Mouse (Mus musculus) spleen, adult 12 weeks (tissue): ENCODE measurements around the gene Ccdc83.

ENCODE experiments used
- DNase-seq: peaks from one replicate; pipeline ENCODE4 v3.0.0; 2022; ENCODE audit warnings: low spot score

The Ccdc83 gene

DNA sequence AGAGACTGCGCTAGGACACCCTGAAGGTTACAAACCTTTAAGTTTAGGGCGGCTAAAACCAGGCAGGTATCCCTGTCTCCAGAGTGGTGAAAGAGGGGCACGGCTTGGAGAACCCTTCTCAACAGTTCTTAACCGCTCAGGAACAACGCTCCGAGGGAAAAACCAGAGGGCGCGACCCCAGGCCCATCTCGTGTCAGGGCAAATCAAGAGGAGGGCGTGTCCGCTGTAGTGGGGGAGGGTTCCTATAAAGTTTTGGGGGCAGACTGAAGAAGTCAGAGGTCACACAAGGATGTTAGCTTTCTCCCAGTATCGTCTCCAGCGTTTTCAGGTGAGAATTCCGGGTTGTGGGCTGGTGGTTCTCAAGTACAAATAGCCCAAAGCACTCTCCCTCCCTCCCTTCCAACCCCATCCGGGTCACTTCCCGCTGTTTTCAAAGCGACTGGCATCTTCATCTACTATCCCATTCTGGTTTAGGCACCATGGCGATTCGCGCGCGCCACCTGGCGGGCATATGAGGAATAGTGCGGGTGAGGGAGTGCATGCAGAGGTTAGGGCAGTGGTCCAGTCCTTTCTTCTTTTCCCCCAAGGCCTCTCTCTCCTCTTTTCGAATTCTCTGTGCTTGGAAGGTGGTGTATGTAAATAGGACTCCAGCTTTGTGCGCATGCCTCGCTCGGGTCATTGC lies at the start of gene Ccdc83:
Ccdc83 (minus strand) TSS at position 489 of the 682 bp plus-strand sequence.
- peak; percentile 53 for DNase-seq

DNA sequence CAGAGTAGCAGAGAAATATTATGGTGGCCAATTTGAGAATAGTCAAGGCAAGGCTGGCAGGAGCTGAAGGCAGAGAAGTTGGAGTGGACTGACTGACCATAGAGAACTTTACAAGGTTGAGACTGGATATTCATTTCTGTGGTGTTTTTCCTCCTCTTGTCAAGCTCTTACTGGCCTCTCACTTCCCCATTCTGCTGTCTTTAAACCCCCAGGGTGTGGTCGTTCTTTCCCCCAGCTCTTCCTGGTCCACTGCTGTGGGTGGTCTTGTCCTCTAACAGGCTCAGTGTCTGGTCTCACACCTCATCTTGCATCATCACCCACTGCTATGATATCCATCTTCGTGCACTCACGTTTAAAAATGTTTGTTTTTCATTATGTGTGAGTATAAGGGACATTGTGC lies 47.8 kb upstream of the Ccdc83 start:
- no peak for DNase-seq

DNA sequence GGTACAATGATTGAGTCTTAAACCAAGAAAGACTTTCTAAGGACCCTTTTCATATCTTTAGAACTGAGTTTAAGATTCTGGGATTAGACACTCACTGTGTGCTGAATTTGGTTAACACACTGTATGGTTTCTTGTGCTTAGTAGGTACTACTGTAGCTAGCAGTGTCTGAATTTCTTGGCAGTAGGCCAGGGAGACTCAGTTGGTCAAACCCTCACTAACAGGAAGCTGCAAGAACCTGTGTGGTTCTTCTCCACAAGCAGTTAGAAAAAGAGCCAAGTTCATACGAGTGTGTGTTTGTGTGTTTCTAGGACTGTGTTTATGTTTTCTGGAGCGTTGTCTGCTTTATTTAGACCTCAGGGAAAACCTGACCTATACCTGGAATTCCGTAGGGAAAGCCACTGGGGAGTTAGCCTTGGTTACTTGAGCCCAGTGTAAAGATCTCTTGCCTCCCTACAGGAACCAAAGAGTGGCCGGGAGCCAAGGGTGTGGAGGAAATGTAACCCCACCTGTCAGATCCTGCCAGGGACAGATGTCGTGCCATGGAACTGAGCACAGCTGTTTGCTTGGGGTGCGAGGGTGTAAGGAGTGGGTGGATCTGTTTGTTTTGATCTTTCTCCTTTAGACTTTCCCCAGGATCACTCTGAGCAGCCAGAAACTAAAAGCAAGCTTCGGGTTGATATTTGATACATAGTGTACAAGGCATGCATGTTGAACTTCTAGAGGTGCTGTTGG lies 46.7 kb upstream of the Ccdc83 start:
- no peak for DNase-seq

DNA sequence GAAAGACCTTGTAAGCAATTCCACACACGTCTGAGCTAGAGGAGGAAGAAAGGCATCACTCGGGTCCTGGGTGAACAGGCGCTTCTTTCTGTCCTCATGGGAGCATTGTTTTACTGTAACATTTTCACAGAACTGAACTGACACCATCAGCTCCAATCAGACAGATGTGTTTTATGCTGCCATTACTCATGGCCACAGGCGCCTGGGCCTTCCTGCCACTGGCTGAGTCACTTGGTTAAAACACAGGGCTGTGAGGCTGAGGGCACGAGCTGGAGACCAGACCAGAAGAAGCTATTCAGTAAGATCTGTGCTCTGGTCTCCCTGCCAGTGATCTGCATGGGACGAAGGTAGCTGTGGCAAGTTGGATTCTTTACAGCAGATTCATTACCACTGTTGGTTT lies 42.4 kb upstream of the Ccdc83 start:
- DNase-seq: no peak

DNA sequence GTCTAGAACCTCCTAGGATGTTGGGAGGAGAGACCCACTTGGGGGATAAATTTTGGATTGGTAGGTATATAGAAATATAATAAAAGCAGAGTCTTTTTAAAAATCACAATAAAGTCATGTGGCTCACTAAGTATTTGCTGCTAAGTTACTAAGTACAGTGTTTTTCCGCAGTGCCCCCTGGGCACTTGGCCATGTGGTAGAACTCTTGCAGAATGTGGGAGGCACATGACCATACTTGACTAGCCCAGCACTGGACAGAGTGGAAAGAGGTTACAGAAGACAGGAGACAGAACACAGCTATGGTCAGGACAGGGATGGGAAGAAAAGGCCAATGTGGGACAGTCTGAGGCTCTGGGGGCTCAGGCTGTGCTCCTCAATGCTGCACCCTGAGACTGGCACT lies 41.4 kb upstream of the Ccdc83 start:
- DNase-seq: no peak

DNA sequence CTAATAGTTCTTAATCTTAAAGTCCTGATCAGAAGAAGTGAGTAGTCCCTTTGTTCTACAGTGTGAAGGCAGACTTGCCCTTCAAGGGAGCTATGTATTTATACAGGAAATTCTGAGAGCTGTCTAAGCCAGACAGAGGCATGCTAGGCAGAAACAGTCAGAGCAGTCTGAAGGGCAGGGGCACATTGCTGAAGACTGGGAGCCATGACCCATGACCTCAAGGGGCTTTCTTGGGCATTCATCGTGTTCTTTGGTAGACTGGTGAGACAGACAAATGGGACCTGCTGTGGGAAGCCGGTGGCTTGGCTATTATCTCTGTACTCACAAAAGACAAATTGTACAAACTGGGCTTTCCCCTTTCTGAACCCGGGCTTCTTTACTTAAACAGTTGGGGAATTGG lies 40.5 kb upstream of the Ccdc83 start:
- DNase-seq: no peak

DNA sequence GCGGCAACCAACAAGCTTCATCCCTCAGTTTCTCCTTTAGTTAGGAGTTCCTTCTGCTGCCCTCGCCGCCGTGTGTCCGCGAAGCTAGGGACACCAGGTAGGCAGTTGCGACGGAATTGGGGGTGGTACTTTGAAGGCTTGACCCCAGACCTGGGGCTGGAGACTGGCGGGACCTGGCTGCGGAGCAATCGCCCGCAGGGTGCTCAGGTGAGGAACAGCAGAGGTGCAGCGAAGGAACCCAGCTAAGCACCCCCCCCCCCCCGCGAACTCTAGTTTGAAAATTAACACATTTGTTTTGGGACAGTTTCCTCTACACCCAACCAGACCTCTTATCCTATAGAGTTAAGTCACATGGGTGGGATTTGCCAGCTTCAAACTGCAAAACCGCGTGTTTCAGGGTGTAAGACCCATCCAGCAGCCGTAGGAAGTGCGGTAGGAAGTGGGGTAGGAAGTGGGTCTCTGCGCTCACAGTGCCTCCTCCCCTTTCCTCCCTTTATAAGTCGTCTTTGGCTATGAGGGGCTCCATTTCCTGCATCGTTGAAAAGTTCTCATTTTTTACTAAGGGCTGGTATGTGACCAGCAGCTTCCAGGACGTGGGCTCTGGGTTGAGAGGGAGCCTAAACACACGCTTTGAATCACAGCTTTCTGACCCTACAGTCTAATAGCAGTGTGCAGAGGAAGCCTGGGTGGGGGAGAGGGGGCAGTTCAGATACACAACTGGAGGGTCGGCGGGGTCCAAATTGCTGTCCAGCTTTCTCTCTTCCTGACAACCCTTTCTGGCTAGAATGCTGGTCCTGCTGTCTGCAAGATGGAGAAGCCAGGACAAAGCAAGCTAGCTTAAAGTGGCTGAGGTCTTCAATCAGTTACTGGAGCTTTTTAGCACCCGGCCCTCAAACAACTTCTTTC lies 37.3 kb upstream of the Ccdc83 start:
- no peak for DNase-seq

DNA sequence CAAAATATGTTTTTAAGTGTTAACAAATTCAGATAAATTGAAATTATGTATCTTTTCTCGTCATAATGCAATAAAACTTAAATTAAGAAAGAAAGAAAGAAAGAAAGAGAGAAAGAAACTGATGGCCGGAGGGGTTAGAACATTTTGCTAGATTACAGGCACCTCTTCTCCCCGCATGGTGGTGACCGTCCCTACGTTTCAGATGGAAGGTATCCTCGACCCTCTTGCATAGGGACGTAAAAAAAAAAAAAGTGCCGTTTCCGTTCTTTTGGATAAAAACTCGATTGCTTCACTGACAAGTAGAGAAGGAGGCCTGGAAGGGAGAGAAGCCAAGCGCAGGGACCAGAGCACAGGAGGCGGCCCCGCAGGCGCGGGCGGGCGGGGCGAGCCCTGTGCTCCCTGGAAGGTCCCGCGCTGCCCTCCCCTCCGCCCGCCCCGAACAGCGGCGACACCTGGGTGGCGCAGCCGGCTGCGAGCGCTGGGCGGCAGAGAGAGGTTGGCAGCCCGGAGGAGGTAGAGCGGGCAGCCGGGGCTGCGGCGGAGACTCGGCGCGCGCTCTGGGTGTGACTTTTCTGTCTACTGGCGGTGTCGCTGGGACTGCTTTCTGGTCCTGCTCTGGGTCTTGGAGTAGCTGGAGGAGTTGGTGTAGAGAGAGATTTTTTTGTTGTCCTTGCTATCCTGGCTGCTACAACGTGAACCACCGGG lies 36.5 kb upstream of the Ccdc83 start, which contains the start of gene Sytl2:
Sytl2 (plus strand) TSS at position 311 of the 705 bp plus-strand sequence.
- peak; percentile 7 for DNase-seq

DNA sequence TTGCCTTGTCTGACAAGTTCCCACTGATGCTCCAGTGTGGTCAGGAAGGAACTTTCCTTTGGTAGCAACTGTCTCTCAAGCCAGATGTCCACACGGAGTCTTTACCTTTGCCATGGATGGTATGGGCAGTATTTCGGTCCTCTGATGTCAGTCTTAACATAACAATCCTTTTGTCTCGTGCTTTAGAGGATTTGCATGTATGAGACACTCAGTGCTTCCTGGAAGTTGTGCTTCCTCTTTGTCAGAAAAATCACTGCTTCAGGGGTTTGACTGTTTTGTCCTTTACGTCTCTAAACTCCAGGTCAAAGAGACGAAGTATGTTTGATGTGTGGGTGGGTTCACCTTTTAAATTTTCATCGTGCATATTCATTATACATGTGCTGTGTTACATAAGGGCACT lies 26.3 kb upstream of the Ccdc83 start:
- no peak for DNase-seq

DNA sequence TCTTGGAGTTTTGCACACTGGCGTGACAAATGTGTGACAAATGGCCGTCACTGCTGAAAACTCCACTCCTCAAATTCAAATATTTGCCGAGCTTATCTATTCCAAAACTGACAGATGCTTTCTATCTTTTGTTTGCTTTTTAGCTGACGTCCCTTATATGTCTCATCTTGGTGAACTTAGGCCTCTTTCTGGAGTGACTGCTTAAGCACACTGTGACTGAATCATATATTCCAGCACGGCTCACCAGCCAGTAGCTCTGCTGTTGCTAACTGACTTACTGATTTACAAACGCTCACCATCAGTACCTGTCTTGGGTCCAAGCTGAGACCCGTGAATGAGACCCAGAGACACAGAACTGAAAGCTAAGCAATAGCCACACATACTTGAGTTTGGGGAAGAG lies 19.2 kb upstream of the Ccdc83 start:
- DNase-seq: no peak

DNA sequence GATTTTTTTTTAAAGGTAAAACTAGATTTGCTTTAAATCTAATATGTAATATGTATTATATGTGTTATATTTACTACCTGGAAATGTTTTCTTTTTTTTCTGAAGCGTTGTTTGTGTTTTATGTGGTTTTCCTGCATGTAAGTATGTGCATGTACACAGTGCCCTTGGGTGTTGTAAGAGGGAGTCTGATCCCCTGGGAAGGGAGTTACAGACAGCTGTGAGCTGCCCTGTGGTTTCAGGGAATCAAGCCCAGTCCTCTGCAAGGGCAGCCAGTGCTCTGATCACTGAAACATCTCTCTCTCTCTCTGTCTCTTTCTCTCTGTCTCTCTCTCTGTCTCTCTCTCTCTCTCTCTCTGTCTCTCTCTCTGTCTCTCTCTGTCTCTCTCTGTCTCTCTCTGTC lies 17.2 kb upstream of the Ccdc83 start:
- DNase-seq: no peak

DNA sequence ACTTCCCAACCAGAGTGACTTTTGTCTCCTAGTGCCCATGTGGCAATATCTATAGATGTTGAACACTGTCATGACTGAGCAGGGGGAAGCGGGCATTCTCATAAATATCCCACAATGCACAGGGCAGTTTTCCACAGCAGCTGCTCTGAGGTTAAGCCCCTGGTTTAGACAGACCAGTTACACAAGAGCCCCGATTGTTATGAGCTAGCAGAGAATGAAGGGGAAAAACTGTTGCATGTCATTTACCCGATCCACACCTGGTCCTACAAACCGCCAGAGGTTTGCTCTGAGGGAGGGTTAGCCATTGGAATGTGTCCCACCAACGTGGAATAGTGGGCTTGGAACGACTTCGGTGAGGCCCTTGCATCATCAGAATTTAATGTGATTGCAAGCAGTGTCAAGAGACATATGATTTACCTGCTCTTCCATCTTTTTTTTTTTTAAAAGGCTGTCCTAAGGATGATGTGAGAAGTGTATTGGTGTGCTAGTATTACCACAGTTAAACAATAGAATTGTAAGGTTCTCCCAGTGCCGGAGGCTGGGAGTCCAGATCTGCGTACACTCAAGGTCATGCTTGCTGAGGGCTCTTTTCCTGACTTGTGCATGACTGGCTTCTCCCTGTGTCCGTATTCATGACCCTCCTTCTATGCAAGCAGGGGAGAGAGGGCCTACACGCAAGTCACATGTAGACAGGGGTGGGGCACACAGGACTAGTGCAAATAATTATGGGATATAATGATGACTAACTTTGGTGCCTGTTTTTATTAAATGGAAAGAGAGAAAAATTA lies 16.4 kb upstream of the Ccdc83 start:
- DNase-seq: no peak

DNA sequence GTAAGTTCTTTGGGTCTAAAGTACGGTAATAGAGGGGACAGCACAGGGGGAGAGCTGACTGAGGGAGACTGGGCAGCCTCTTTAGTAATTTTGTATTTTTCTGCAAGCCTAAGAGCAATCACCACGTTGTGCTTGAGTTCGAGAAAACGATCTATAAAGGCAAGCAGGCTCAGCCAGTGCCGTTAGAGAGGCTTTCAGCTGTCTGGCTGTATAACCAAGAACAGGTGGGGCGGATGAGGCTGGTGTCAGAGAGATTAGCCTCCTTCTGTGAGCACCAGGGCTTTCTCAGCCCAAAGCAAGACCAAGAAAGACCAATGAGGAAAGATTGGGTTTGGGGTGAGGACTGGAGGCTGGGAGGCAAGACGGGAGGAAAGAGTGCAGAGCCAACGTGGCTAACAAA lies 15.3 kb upstream of the Ccdc83 start:
- no peak for DNase-seq

DNA sequence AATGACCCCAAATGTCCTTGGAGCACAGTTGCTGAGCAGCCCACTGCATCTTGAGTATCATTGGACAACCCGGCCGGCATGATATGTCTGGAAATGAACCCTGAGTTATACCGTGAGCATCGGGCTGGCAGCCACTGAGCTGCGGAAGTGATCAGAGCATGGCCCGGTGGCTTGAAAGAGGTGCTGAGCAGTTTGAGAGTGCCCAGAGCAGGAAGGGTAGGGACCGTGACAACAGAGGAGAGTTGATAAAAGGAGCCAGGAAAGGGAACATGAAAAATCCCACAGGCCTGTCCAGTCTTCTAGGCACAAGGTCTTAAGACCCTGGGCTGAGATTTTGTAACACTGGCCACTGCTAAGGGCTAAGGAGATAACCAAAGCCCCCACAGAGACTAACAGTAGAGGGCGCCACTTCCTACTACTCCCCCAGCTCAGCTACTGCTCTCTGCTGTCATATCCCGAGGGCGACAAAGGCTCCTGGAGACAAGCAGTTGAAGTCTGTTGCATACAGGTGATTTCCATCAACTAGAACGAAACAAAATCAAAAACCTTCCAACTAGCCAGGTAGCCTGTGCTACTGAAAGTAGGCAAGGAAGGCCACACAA lies 14.8 kb upstream of the Ccdc83 start:
- DNase-seq: peak; percentile 16

DNA sequence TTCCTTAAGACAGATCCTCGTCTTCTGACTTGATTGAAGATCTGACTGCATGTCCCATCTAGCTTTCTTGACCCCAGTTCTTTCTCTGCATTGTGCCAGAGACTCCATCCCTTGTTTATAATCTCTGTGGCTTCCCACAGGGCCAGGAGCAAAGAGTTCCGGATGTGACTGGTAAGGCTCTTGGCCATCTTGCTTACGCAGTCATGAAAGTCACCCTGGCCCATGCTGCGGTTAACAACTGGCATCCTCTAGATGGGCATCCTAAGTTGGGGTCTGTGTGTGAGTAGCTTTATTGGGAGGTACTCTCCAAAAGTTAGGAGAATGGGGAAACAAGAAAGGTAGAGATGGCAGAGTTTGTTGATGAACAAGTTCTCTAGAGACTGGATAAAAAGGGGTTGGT lies 13.6 kb upstream of the Ccdc83 start:
- no peak for DNase-seq

DNA sequence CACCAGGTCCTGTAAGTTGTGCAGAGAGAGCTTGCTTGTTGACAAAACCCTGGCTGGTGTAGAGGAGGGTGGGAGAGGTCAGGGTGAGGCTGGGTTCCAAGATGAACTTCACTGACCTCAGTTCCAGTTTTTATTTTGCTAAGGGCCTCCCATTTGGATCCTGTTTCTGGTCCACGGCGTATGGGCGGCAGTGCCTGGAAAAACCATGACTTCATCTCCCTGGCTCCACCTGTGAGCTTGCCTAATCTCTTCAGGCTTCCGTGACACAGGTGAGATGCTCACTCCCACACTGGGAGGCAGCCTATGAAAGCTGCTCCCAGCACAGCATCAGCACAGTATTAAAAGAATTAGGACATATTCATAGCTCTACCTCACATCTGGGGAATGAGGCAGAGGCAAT lies 12.2 kb upstream of the Ccdc83 start:
- DNase-seq: no peak

DNA sequence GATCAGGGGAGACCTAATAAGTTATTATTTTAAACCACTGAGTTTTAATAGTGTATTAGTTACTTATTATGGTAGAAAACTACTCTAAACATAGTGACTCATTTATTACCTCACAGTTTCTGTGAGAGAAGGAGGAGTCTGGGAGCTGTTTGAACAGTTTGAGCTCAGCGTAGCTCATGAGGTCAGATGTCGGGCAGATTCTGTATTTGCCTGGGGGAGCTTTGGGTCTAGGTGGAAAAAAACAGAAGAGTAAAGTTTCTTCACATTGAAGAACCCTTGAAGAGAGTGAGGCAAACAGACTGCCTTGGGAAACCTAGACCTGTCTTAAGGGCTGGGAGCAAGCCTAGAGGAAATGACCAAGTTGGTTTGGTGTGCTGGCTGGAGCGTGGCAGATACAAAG lies 11.7 kb upstream of the Ccdc83 start:
- no peak for DNase-seq

DNA sequence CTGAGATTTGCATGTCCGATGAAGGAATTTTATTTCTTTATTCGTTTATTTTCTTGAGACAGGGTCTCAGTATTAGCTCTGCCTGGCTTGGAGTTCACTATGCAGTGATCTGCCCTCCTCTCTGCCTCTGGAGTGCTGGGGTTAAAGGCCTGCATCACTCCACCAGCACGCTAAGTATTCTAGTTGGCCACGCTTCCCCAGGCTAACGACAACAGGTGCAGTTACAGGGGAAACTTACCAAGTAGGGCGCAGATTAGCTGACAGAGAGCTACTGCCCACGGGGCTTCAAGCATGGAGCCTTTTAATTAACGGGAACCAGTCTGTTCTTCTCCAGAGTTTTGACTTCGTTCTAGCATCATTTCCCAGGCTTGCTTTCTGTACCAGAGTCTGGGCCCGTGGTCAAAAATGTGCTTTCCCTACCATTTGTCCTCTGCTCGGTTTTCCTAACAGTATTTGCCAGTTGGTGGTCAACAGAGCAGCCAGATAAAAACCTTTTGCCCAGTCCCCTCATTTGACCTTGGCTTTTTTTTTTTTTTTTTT lies 9.1 kb upstream of the Ccdc83 start:
- no peak for DNase-seq

DNA sequence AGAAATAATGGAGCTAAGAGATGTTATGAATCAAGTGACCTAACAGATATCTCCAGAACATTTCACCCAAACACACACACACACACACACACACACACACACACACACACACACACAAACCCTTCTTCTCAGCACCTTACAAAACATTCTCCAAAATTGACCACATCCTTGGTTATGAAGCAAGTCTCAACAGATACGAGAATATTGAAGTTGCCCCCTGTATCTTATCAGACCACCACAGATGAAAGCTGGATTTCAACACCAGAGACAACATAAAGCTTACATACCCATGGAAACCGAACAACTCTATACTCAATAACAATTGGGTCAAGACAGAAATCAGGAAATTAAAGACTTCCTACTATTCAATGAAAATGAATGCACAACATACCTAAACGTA lies 4.6 kb upstream of the Ccdc83 start:
- DNase-seq: no peak

DNA sequence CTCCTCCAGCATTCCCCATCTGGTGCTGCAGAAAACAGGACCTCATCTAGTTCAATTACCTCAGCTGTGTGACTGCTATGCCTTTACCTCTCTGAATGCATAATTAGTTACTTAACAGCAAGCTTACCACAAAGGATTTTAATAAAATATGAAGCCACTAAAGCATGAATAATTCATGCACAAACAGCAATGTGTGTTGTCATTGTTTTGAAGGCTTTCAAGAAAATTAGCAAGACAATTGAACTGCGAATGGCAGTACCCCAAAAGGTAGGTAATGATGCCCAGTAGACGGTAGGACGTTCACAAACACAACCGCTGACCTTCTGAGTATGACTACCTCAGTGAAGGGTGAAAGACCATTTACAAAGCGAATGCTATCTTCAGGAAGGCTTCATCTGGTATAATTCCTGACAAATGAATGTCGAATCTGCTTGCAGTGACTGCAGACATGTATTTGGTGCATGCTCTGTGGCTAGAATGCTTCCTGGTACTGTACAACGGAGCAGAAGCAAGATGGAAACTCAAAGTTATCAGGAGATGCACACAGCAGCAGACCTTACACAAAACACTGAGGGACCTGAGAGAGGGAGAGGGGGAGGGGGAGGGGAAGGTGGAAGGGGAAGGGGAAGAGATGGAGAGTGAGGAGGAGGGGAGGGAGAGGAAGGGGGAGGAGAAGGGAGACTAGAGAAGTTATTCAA lies 3.5 kb downstream of the Ccdc83 start:
- no peak for DNase-seq
